Mouse (Mus musculus): ENCODE measurements around the gene Col7a1.

Gene Col7a1

GRCm38 (mm10) chr9:109022866-109023685 lies 69.7 kb downstream of the Col7a1 start:
- DNase-seq (ENCODE audit: low spot score), result no peak

GRCm38 (mm10) chr9:109027521-109027920 lies 74.1 kb downstream of the Col7a1 start:
- DNase-seq (ENCODE audit: low spot score), result no peak

GRCm38 (mm10) chr9:109028421-109028820 lies 75.0 kb downstream of the Col7a1 start:
- DNase-seq (ENCODE audit: low spot score), result no peak

DNA sequence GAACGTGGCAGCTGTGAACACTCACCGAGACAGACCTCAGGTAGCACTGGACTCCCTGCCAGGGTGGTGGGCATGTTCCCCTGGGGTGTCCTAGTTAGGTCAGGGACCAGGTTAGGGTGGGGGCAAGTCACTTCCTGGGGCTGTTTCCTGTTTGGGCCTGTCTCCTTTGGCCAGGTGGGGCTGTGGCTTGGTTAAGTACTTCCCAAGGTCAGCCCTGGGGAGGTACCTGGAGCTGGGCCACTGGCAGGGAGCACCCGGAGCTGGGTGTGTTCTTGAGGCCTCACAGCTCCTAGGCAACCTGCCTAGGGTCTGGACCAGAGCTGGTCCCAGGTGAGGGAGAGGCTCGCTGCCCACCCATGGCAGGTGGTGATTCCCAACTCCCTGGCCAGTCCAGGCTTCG lies 75.5 kb downstream of the Col7a1 start:
- no peak for DNase-seq (ENCODE audit: low spot score)

GRCm38 (mm10) chr9:109030312-109030711 lies 76.9 kb downstream of the Col7a1 start:
- DNase-seq (ENCODE audit: low spot score), result no peak

DNA sequence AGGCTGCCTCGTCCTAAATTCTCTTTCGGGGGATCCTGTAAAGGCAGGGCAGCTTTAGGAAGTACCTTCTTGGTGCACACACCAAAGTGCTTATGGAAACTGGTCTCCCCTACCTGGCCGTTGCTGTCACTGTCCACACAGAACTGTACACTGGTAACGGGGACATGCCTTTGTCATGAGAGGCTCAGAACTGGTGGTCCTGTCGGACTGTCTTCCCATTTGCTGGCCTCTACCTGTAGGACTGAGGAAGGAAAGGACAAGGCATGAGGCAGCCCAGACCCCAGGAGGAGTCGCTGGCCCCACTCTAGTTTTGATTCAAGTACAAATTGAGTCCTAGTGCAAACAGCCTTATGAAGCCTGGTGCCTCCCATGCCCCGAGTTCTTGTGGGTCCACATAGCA lies 77.6 kb downstream of the Col7a1 start:
- no peak for DNase-seq (ENCODE audit: low spot score)

GRCm38 (mm10) chr9:109031686-109032085 lies 78.3 kb downstream of the Col7a1 start:
- no peak for DNase-seq (ENCODE audit: low spot score)

GRCm38 (mm10) chr9:109032435-109032834 lies 79.0 kb downstream of the Col7a1 start:
- no peak for DNase-seq (ENCODE audit: low spot score)
